Comparison of ENCODE assay signal across 8 mouse cellular contexts in the genomic region with DNA sequence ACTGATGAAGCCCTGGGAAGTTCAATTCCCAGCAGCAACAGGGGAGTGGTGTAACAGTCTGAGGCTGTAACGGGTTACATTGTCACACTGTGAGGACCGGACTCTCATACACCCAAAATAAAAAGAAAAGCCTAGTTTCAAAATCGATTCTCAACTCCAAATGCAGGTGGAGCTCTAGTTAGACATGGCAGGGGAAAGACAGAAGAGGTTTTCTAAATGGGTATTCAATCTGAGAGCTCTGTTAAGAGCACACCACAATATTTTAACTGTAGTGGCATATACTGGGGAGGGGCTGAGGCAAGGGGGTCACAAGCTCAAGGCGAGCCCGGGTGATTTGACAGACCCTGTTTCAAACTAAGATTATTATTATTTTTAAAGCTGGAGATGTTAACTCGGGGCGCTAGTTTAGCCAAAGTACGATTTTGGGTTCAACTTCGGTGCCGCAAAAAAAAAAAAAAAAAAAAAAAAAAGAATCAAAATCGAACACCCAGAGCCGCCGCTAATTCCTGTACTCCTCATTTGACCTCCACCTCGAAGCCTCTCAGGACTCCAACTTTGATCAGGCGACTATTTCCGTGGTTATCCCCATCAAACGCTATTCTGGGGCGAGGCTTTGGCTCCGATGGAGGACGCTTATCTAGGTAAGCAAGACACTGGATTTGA. TPM values are rescaled to one million over a fixed set of nuclear protein-coding genes. Genes with fewer than 3 reads are reported as not detected.
A peak's percentile ranks its signal among the peaks of the same experiment; 100 is the strongest.
DNase-seq lines count a peak whose midpoint lies in the region; ATAC-seq and TF ChIP-seq lines count a peak whose summit lies in the region.

No protein-coding gene starts in this region.

- H3ac ChIP-seq in C2C12 (ENCODE audit: control insufficient read depth, insufficient read length, low read depth), result peak overlapping the region; percentile 67

- H3K27ac ChIP-seq in forebrain, embryonic 11.5 days (ENCODE audit: low read depth, low read length), result no peak overlapping the region
- H3K27ac ChIP-seq in liver, embryonic 15.5 days (replicated peaks), result peak overlapping the region; percentile 91

- H3K9ac ChIP-seq in forebrain, embryonic 11.5 days (ENCODE audit: low read length), result peak overlapping the region; percentile 99
- H3K9ac ChIP-seq in liver, embryonic 15.5 days, result peak overlapping the region; percentile 94

- ATAC-seq in erythroblast, adult 5-6 weeks (replicated peaks; ENCODE audit: low FRiP score, poor library complexity, severe bottlenecking), result no peak; the same call in 1 of the 2 replicates
- ATAC-seq in forebrain, embryonic 11.5 days (replicated peaks; ENCODE audit: low FRiP score), result no peak
- no peak for ATAC-seq in liver, embryonic 15.5 days (ENCODE audit: insufficient read depth)
- no peak for ATAC-seq in megakaryocyte progenitor cell, adult 5-6 weeks (replicated peaks; ENCODE audit: poor library complexity)

- H3K36me3 ChIP-seq in erythroblast, embryonic 14.5 days (ENCODE audit: control insufficient read depth), result peaks cover 51% of the 10 kb centered on the region
- H3K36me3 ChIP-seq in C2C12 (ENCODE audit: control insufficient read depth, insufficient read depth), result peaks cover 49% of the 10 kb centered on the region
- H3K36me3 ChIP-seq in forebrain, embryonic 11.5 days (ENCODE audit: control insufficient read depth, insufficient read depth, low read length), result peaks cover 4% of the 10 kb centered on the region; the same call in 1 of the 2 replicates
- peaks cover 48% of the 10 kb centered on the region for H3K36me3 ChIP-seq in liver, embryonic 15.5 days (replicated peaks)

- peaks cover 55% of the 10 kb centered on the region for H3K79me3 ChIP-seq in C2C12 (ENCODE audit: low read depth)

- no peak for TF ChIP-seq CTCF in C2C12 (IDR thresholded peaks at IDR 0.05; ENCODE audit: control insufficient read depth, insufficient read depth, insufficient read length)

- no peaks in the 10 kb centered on the region for H3K9me3 ChIP-seq in erythroblast, embryonic 14.5 days (ENCODE audit: control insufficient read depth, low read length)
- H3K9me3 ChIP-seq in forebrain, embryonic 11.5 days (ENCODE audit: control insufficient read depth, low read length), result no peaks in the 10 kb centered on the region
- H3K9me3 ChIP-seq in liver, embryonic 15.5 days (replicated peaks), result no peaks in the 10 kb centered on the region

- peak overlapping the region; percentile 59 for H3K4me2 ChIP-seq in forebrain, embryonic 11.5 days (ENCODE audit: low read depth, low read length, severe bottlenecking)
- peak overlapping the region; percentile 84 for H3K4me2 ChIP-seq in liver, embryonic 15.5 days

- no peak for DNase-seq in forebrain, embryonic 11.5 days (ENCODE audit: low spot score)
- DNase-seq in layer of hippocampus, adult 8-10 months (ENCODE audit: low spot score in 2 of 2), result no peak
- no peak for DNase-seq in kidney, adult 18-20 months

- H3K79me2 ChIP-seq in C2C12 (ENCODE audit: control insufficient read depth, insufficient read depth), result peaks cover 71% of the 10 kb centered on the region

- H3K4me3 ChIP-seq in erythroblast, embryonic 14.5 days (replicated peaks), result peak overlapping the region; percentile 98
- peak overlapping the region; percentile 84 for H3K4me3 ChIP-seq in C2C12 (ENCODE audit: insufficient read depth, poor library complexity, severe bottlenecking)
- H3K4me3 ChIP-seq in forebrain, embryonic 11.5 days (ENCODE audit: low read depth, low read length), result peak overlapping the region; percentile 93
- H3K4me3 ChIP-seq in liver, embryonic 15.5 days (replicated peaks), result peak overlapping the region; percentile 84

- H3K4me1 ChIP-seq in erythroblast, embryonic 14.5 days (ENCODE audit: control insufficient read depth), result peaks cover 31% of the 10 kb centered on the region
- peaks cover 7% of the 10 kb centered on the region; the same call in 1 of the 2 replicates for H3K4me1 ChIP-seq in forebrain, embryonic 11.5 days (replicated peaks; ENCODE audit: control insufficient read depth, insufficient read depth, low read length)
- H3K4me1 ChIP-seq in liver, embryonic 15.5 days (replicated peaks), result peaks cover 23% of the 10 kb centered on the region

- peaks cover 5% of the 10 kb centered on the region for H3K27me3 ChIP-seq in erythroblast, embryonic 14.5 days (ENCODE audit: control insufficient read depth)
- no peaks in the 10 kb centered on the region for H3K27me3 ChIP-seq in C2C12 (ENCODE audit: control insufficient read depth, insufficient read depth, insufficient read length)
- peaks cover 3% of the 10 kb centered on the region; the same call in 1 of the 2 replicates for H3K27me3 ChIP-seq in forebrain, embryonic 11.5 days (ENCODE audit: control insufficient read depth, insufficient read depth, low read length)
- peaks cover 11% of the 10 kb centered on the region for H3K27me3 ChIP-seq in liver, embryonic 15.5 days

- 5% methylated on average over 20 of the region's 20 CpGs for WGBS in forebrain, embryonic 11.5 days
- WGBS in liver, embryonic 15.5 days (ENCODE audit: insufficient replicate concordance), result 1% methylated on average over 20 of the region's 20 CpGs

TF ChIP-seq in C2C12, 6 proteins besides CTCF, POLR2A, EP300 and RAD21:
- no peak for TF ChIP-seq MYOG (IDR thresholded peaks at IDR 0.05; ENCODE audit: control insufficient read depth, extremely low read depth, insufficient read length)

RNA-seq across cellular contexts. Expression of gene Chtop, which starts 0.9 kb away (rescaled TPM):
- polyA plus RNA-seq in erythroblast, embryonic 14.5 days (2012), result 7.2 and 8.0 TPM in 2 replicates
- total RNA-seq in erythroblast, adult 5-6 weeks (2015; ENCODE audit: low replicate concordance), result 33.0 and 49.1 TPM in 2 replicates
- total RNA-seq in erythroblast, adult 5-6 weeks (2017; ENCODE audit: low replicate concordance), result 37.8 and 45.3 TPM in 2 replicates
- 103 TPM for polyA plus RNA-seq in C2C12 (2012; fragmentation: generic; extraction: Trizol)
- polyA plus RNA-seq in forebrain, embryonic 11.5 days (2014; fragmentation: Nextera tagmentation; extraction: Ambion mirVana), result 142 and 151 TPM in 2 replicates
- 49.8 and 51.6 TPM in 2 replicates for polyA plus RNA-seq in liver, embryonic 15.5 days (2015; fragmentation: Nextera tagmentation; extraction: Ambion mirVana)
- 112 and 119 TPM in 2 replicates for total RNA-seq in megakaryocyte progenitor cell, adult 5-6 weeks (2015)
- 96.0 and 114 TPM in 2 replicates for total RNA-seq in megakaryocyte progenitor cell, adult 5-6 weeks (2017)
- total RNA-seq in layer of hippocampus, adult 8-10 months (2022), result 100 to 1,000 TPM; 146 to 155 (median 153) TPM

RNA-seq across cellular contexts. Expression of gene S100a1, which starts 5.8 kb away (rescaled TPM):
- 0.15 and 0.23 TPM in 2 replicates for polyA plus RNA-seq in erythroblast, embryonic 14.5 days (2012)
- 41.3 and 51.2 TPM in 2 replicates for total RNA-seq in erythroblast, adult 5-6 weeks (2015; ENCODE audit: low replicate concordance)
- 15.3 and 28.6 TPM in 2 replicates for total RNA-seq in erythroblast, adult 5-6 weeks (2017; ENCODE audit: low replicate concordance)
- 96.0 TPM for polyA plus RNA-seq in C2C12 (2012; fragmentation: generic; extraction: Trizol)
- polyA plus RNA-seq in forebrain, embryonic 11.5 days (2014; fragmentation: Nextera tagmentation; extraction: Ambion mirVana), result 5.6 and 6.5 TPM in 2 replicates
- 24.3 and 24.4 TPM in 2 replicates for polyA plus RNA-seq in liver, embryonic 15.5 days (2015; fragmentation: Nextera tagmentation; extraction: Ambion mirVana)
- 123 and 145 TPM in 2 replicates for total RNA-seq in megakaryocyte progenitor cell, adult 5-6 weeks (2015)
- total RNA-seq in megakaryocyte progenitor cell, adult 5-6 weeks (2017), result 121 and 131 TPM in 2 replicates
- 100 to 1,000 TPM in 2 of 4 experiments, 10 to 100 TPM in 2; 87.1 to 154 (median 123) TPM for total RNA-seq in layer of hippocampus, adult 8-10 months (2022)

RNA-seq across cellular contexts. Expression of gene S100a13, which starts 5.8 kb away (rescaled TPM):
- 0.67 and 0.76 TPM in 2 replicates for polyA plus RNA-seq in erythroblast, embryonic 14.5 days (2012)
- total RNA-seq in erythroblast, adult 5-6 weeks (2015; ENCODE audit: low replicate concordance), result 1.9 and 18.0 TPM in 2 replicates
- total RNA-seq in erythroblast, adult 5-6 weeks (2017; ENCODE audit: low replicate concordance), result 22.4 and 31.6 TPM in 2 replicates
- polyA plus RNA-seq in C2C12 (2012; fragmentation: generic; extraction: Trizol), result 96.7 TPM
- polyA plus RNA-seq in forebrain, embryonic 11.5 days (2014; fragmentation: Nextera tagmentation; extraction: Ambion mirVana), result 10.3 and 12.0 TPM in 2 replicates
- polyA plus RNA-seq in liver, embryonic 15.5 days (2015; fragmentation: Nextera tagmentation; extraction: Ambion mirVana), result 16.1 and 18.9 TPM in 2 replicates
- 49.3 and 59.5 TPM in 2 replicates for total RNA-seq in megakaryocyte progenitor cell, adult 5-6 weeks (2015)
- total RNA-seq in megakaryocyte progenitor cell, adult 5-6 weeks (2017), result 84.2 and 96.0 TPM in 2 replicates
- 10 to 100 TPM; 16.9 to 33.3 (median 24.9) TPM for total RNA-seq in layer of hippocampus, adult 8-10 months (2022)

RNA-seq across cellular contexts. Expression of gene Snapin, which starts 17.6 kb away (rescaled TPM):
- polyA plus RNA-seq in erythroblast, embryonic 14.5 days (2012), result 0.11 and 0.14 TPM in 2 replicates
- total RNA-seq in erythroblast, adult 5-6 weeks (2015; ENCODE audit: low replicate concordance), result 6.3 and 11.5 TPM in 2 replicates
- 10.7 and 13.4 TPM in 2 replicates for total RNA-seq in erythroblast, adult 5-6 weeks (2017; ENCODE audit: low replicate concordance)
- 18.8 TPM for polyA plus RNA-seq in C2C12 (2012; fragmentation: generic; extraction: Trizol)
- 66.3 and 68.3 TPM in 2 replicates for polyA plus RNA-seq in forebrain, embryonic 11.5 days (2014; fragmentation: Nextera tagmentation; extraction: Ambion mirVana)
- 16.2 and 17.8 TPM in 2 replicates for polyA plus RNA-seq in liver, embryonic 15.5 days (2015; fragmentation: Nextera tagmentation; extraction: Ambion mirVana)
- total RNA-seq in megakaryocyte progenitor cell, adult 5-6 weeks (2015), result 41.2 and 42.1 TPM in 2 replicates
- total RNA-seq in megakaryocyte progenitor cell, adult 5-6 weeks (2017), result 32.3 and 45.0 TPM in 2 replicates
- 10 to 100 TPM; 54.7 to 68.9 (median 63.0) TPM for total RNA-seq in layer of hippocampus, adult 8-10 months (2022)

RNA-seq across cellular contexts. Expression of gene S100a14, which starts 18.2 kb away (rescaled TPM):
- polyA plus RNA-seq in erythroblast, embryonic 14.5 days (2012), result not detected in 2 replicates
- not detected in 2 replicates for total RNA-seq in erythroblast, adult 5-6 weeks (2015; ENCODE audit: low replicate concordance)
- total RNA-seq in erythroblast, adult 5-6 weeks (2017; ENCODE audit: low replicate concordance), result not detected in 2 replicates
- 0.96 TPM for polyA plus RNA-seq in C2C12 (2012; fragmentation: generic; extraction: Trizol)
- polyA plus RNA-seq in forebrain, embryonic 11.5 days (2014; fragmentation: Nextera tagmentation; extraction: Ambion mirVana), result not detected in 2 replicates
- polyA plus RNA-seq in liver, embryonic 15.5 days (2015; fragmentation: Nextera tagmentation; extraction: Ambion mirVana), result not detected in 2 replicates
- total RNA-seq in megakaryocyte progenitor cell, adult 5-6 weeks (2015), result not detected in 2 replicates
- 0.33 TPM in 1 of 2 replicates, not detected in the other for total RNA-seq in megakaryocyte progenitor cell, adult 5-6 weeks (2017)
- total RNA-seq in layer of hippocampus, adult 8-10 months (2022), result 1 to 10 TPM in 1 of 4 experiments, under 1 TPM in 1, not detected in 2; 0.49 to 1.3 TPM
